Mouse (Mus musculus) hindbrain, postnatal 0 days (tissue): ENCODE measurements around the gene Fxn. TPM values are rescaled to one million over a fixed set of nuclear protein-coding genes. Genes with fewer than 3 reads are reported as not detected.

Experiments used
- ATAC-seq: fragments of 200-750 bp; cut with Nextera tagmentation; 2 replicates; pipeline ENCODE4 v1.8.0; 2017; ENCODE audit warnings: mild to moderate bottlenecking, moderate TSS enrichment, moderate library complexity
- DNase-seq: peaks from one replicate; pipeline ENCODE4 v3.0.0-alpha.2; 2015; ENCODE audit warnings: low spot score
- H3K27ac ChIP-seq: fragments of 300-500 bp; sonication (generic); 2 replicates; pipeline ENCODE4 v1.5.1; 2014; ENCODE audit warnings: mild to moderate bottlenecking
- H3K27me3 ChIP-seq: fragments of 300-500 bp; sonication (generic); 2 replicates; pipeline ENCODE4 v1.6.1; 2014; ENCODE audit warnings: low read length, mixed read lengths; ENCODE audit not compliant: insufficient read depth
- H3K36me3 ChIP-seq: fragments of 300-500 bp; sonication (generic); 2 replicates; pipeline ENCODE4 v1.6.1; 2014; ENCODE audit warnings: low read length, mixed read lengths; ENCODE audit not compliant: insufficient read depth
- H3K4me1 ChIP-seq: fragments of 300-500 bp; sonication (generic); 2 replicates; pipeline ENCODE4 v1.6.1; 2014; ENCODE audit warnings: antibody characterized with exemption, low read length, mixed read lengths; ENCODE audit not compliant: insufficient read depth
- H3K4me2 ChIP-seq: fragments of 300-500 bp; sonication (generic); 2 replicates; pipeline ENCODE4 v1.6.1; 2014; ENCODE audit warnings: low read depth, mild to moderate bottlenecking, low read length, moderate library complexity, mixed read lengths
- H3K4me3 ChIP-seq: fragments of 300-500 bp; sonication (generic); 2 replicates; pipeline ENCODE4 v1.5.1; 2014; ENCODE audit warnings: low read length
- H3K9ac ChIP-seq: fragments of 300-500 bp; sonication (generic); replicated peaks from 2 replicates; pipeline ENCODE4 v1.6.1; 2014; ENCODE audit warnings: mild to moderate bottlenecking, low read length, moderate library complexity, mixed read lengths
- H3K9me3 ChIP-seq: fragments of 300-500 bp; sonication (generic); 2 replicates; pipeline ENCODE4 v1.6.1; 2016; ENCODE audit warnings: low read length, mixed read lengths
- CTCF ChIP-seq: IDR thresholded peaks from 2 replicates; pipeline ENCODE4 v1.5.1; 2016; ENCODE audit warnings: antibody characterized with exemption, control low read depth, low read depth
- WGBS: fragments of 180-500 bp; shearing (Covaris S2); extraction: QIAGEN DNeasy Blood & Tissue Kit; methylation state at CpG from one replicate; pipeline ENCODE4 v1.1.7; 2014; 5-methylcytosine and 5-hydroxymethylcytosine counted together
- polyA plus RNA-seq: library from polyadenylated mRNA; unstranded; fragments of >200 nt; fragmentation: Nextera tagmentation; extraction: Ambion mirVana; gene quantifications from 2 replicates; pipeline ENCODE4 v1.2.1, GENCODE M21; 2015
- total RNA-seq: library from RNA; depleted of rRNA; stranded (reverse); fragments of >200 nt; gene quantifications from 2 replicates; pipeline ENCODE4 v1.2.3, GENCODE M21; 2014

Gene Fxn
- total and polyA plus RNA-seq, 2 experiments from 2014 or later, result 28.5 to 47.7 TPM

- Histone ChIP-seq H3K9me3 (no peaks in the 10 kb centered on the region), H3K4me2 (no peak overlapping the region), H3K36me3 (no peaks in the 10 kb centered on the region), H3K27me3 (no peaks in the 10 kb centered on the region), H3K4me1 (no peaks in the 10 kb centered on the region), H3K9ac (no peak overlapping the region), H3K4me3 (no peak overlapping the region), H3K27ac (no peak overlapping the region)
- no peak for ATAC-seq
- 35% methylated on average over 10 of the region's 10 CpGs for WGBS
- DNase-seq, result no peak
- TF ChIP-seq CTCF, result no peak
Measured at GRCm38 (mm10) chr19:24302198-24302597, 21.8 kb upstream of the Fxn start.

GRCm38 (mm10) chr19:24301768-24302148, 21.4 kb upstream of the Fxn start:
- no peaks in the 10 kb centered on the region for H3K9me3 ChIP-seq
- H3K9ac ChIP-seq, result no peak overlapping the region
- no peaks in the 10 kb centered on the region for H3K4me1 ChIP-seq
- 23% methylated on average over 5 of the region's 5 CpGs for WGBS
- DNase-seq (no peak), ATAC-seq (no peak)
- H3K27ac ChIP-seq, result no peak overlapping the region
- peak overlapping the region; percentile 58; the same call in 1 of the 2 replicates for H3K4me2 ChIP-seq
- no peaks in the 10 kb centered on the region for H3K36me3 ChIP-seq
- no peak for TF ChIP-seq CTCF
- H3K27me3 ChIP-seq, result no peaks in the 10 kb centered on the region
- H3K4me3 ChIP-seq, result no peak overlapping the region

GRCm38 (mm10) chr19:24300994-24301767, 20.8 kb upstream of the Fxn start:
- Histone ChIP-seq H3K36me3 (no peaks in the 10 kb centered on the region), H3K4me1 (no peaks in the 10 kb centered on the region), H3K4me2 (peak overlapping the region; percentile 58), H3K27ac (no peak overlapping the region), H3K9me3 (no peaks in the 10 kb centered on the region), H3K4me3 (peak overlapping the region; percentile 31), H3K9ac (no peak overlapping the region), H3K27me3 (no peaks in the 10 kb centered on the region)
- peak; percentile 93 for DNase-seq
- TF ChIP-seq CTCF, result peak; percentile 97
- peak; percentile 92 for ATAC-seq
- WGBS, result 3% methylated on average over 9 of the region's 9 CpGs

DNA sequence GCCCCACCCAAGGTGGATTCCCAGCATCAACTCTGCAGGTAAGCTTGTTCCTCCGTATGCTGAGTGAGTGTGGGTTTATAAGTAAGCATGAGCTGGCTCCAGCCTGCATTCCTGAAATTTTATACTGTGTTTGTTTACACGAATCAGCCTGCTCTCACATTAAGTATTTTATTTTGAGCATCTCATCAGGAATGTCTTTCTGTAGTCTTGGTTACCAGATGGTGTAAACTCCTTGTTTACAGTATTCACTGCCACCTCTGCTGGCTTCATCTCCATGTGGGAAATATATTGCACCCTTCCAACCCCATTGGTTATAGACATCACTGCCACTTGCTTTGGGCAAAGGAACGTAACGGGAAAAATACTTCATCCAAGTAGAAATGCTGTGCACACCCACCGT, 13.1 kb upstream of the Fxn start:
- ATAC-seq (no peak), DNase-seq (no peak)
- no peak for TF ChIP-seq CTCF
- H3K9me3 ChIP-seq, result no peaks in the 10 kb centered on the region
- no peak overlapping the region for H3K4me2 ChIP-seq
- no peak overlapping the region for H3K27ac ChIP-seq
- H3K27me3 ChIP-seq, result no peaks in the 10 kb centered on the region
- no peaks in the 10 kb centered on the region for H3K4me1 ChIP-seq
- no peak overlapping the region for H3K9ac ChIP-seq
- H3K4me3 ChIP-seq, result no peak overlapping the region
- no peaks in the 10 kb centered on the region for H3K36me3 ChIP-seq
- 73% methylated on average over 5 of the region's 5 CpGs for WGBS

- ATAC-seq, result no peak
- H3K4me3 ChIP-seq, result no peak overlapping the region
- H3K9me3 ChIP-seq, result no peaks in the 10 kb centered on the region
- H3K36me3 ChIP-seq, result no peaks in the 10 kb centered on the region
- peak; percentile 85 for TF ChIP-seq CTCF
- WGBS, result 58% methylated on average over 4 of the region's 4 CpGs
- H3K27ac ChIP-seq, result no peak overlapping the region
- H3K4me2 ChIP-seq, result no peak overlapping the region
- 0 out of 2 replicates have a peak, but pooled peaks cover 6% of the 10 kb centered on the region for H3K4me1 ChIP-seq
- H3K9ac ChIP-seq, result no peak overlapping the region
- no peaks in the 10 kb centered on the region for H3K27me3 ChIP-seq
- DNase-seq, result peak; percentile 68
Measured at GRCm38 (mm10) chr19:24284187-24284586, 3.8 kb upstream of the Fxn start.

DNA sequence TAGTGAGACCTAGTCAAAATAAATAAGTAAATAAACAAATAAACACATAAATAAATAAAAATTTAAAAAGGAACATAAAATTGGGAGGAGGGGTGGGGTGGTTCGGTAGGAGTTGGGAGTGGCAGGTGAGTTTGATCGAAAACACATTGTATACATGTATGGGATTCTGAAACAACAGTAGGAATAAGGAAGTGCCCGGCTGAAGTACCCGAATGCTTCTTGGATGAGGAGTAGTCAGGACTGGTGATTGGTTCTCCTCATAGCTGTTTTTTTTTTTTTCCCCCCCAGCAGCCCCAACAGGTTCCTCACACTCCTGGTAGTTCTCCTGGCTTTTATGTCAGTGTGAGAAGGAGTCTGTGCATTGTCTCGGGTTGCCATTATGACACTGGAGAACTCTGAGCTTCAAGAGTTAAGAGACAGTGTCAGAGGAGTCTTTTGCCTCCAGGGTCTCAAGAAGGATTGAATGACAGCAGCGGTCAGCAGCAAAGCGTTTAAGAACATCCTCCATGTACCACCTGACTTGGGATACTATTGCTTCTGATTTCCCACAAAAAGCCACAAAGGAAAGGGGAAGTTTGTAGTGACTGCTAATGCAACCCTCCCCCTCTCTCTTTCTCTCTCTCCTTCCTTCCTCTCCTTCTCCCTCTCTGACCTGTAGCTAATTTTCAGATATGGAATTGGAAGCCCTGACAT, 1.0 kb upstream of the Fxn start:
- Histone ChIP-seq H3K27me3 (no peaks in the 10 kb centered on the region), H3K4me1 (0 out of 2 replicates have a peak, but pooled peaks cover 7% of the 10 kb centered on the region), H3K27ac (no peak overlapping the region), H3K36me3 (no peaks in the 10 kb centered on the region; the same call in 1 of the 2 replicates), H3K4me3 (no peak overlapping the region; the same call in 1 of the 2 replicates), H3K9me3 (no peaks in the 10 kb centered on the region), H3K4me2 (peak overlapping the region; percentile 81), H3K9ac (no peak overlapping the region)
- no peak for TF ChIP-seq CTCF
- DNase-seq (no peak), ATAC-seq (no peak)
- WGBS, result 61% methylated on average over 7 of the region's 7 CpGs
